ENCODE assay signal across 22 mouse cellular contexts in genomic region chr12:16848501-16848900, GRCm38 (mm10). TPM values are rescaled to one million over a fixed set of nuclear protein-coding genes. Genes with fewer than 3 reads are reported as not detected.
DNase-seq lines count a peak whose midpoint lies in the region; TF ChIP-seq lines count a peak whose summit lies in the region.
"Had no signal": no experiment of that assay in that cellular context is flagged by ENCODE, and none has a peak within 500 bp of the region (broad histone marks: within the 10 kb centered on the region; RNA-seq: fewer than 3 reads in every experiment).

No protein-coding gene starts in this region.

- intact Hi-C loops in gastrocnemius, adult 2 months (cut with DNase I) = no loop called here
- intact Hi-C loops in gastrocnemius, postnatal 14 days (cut with DNase I; ENCODE audit: low total_unique reads) = no loop called here

- DNase-seq in gastrocnemius, adult 2 months = no peak
- no peak for DNase-seq in gastrocnemius, postnatal 14 days
- peak; percentile 93 for DNase-seq in Muller cell, postnatal 12 days (ENCODE audit: inconsistent ontology term)
- DNase-seq in B cell, adult 2 months = no peak
- no peak for DNase-seq in thymus, postnatal 25 days
- no peak for DNase-seq in embryo, embryonic 9.5 days (ENCODE audit: extremely low spot score)
- DNase-seq: adrenal gland, adult 2 months; adrenal gland, adult 8-10 months; adrenal gland, postnatal 10 days; adrenal gland, postnatal 14 days; adrenal gland, postnatal 25 days; adrenal gland, postnatal 36 days; cerebellum, adult 11 months; cerebellum, adult 11-12 months; cerebellum, adult 18-20 months; cerebellum, adult 2 months had no signal

- no peak overlapping the region for H3K4me2 ChIP-seq in myocyte (ENCODE audit: low read depth)

- no peak for TF ChIP-seq CTCF in gastrocnemius, adult 2 months (IDR thresholded peaks at IDR 0.05)
- no peak for TF ChIP-seq CTCF in embryonic fibroblast, embryonic 13.5 days (IDR thresholded peaks at IDR 0.05; ENCODE audit: borderline replicate concordance, insufficient read depth, low read length)

- H3ac ChIP-seq in myocyte (ENCODE audit: control insufficient read depth, insufficient read length) = no peak overlapping the region

- peaks cover 30% of the 10 kb centered on the region for H3K4me1 ChIP-seq in embryonic fibroblast, embryonic 13.5 days (ENCODE audit: control insufficient read depth, insufficient read depth, low read length)

- no peak overlapping the region for H3K4me3 ChIP-seq in gastrocnemius, adult 2 months
- H3K4me3 ChIP-seq in embryonic fibroblast, embryonic 13.5 days (ENCODE audit: insufficient read depth, low read length) = no peak overlapping the region
- H3K4me3 ChIP-seq in myocyte = no peak overlapping the region

- no peak for TF ChIP-seq POLR2A in embryonic fibroblast, embryonic 13.5 days (IDR thresholded peaks at IDR 0.05; ENCODE audit: low read depth, low read length)
- no peak for TF ChIP-seq POLR2A in myocyte (IDR thresholded peaks at IDR 0.05; ENCODE audit: insufficient read length, low read depth)

- H3K27me3 ChIP-seq in myocyte (ENCODE audit: control insufficient read depth, insufficient read depth, insufficient read length) = no peaks in the 10 kb centered on the region
- H3K27me3 ChIP-seq: CH12.LX, Patski had no signal

- no peaks in the 10 kb centered on the region for H3K36me3 ChIP-seq in myocyte (ENCODE audit: control insufficient read depth, insufficient read depth)
- H3K36me3 ChIP-seq: G1E had no signal

- H3K27ac ChIP-seq in gastrocnemius, adult 2 months = 0 out of 2 replicates have a peak overlapping the region, but pooled peaks have one; percentile 1
- peak overlapping the region; percentile 91 for H3K27ac ChIP-seq in embryonic fibroblast, embryonic 13.5 days (ENCODE audit: insufficient read depth, low read length)

- no peaks in the 10 kb centered on the region for H3K79me2 ChIP-seq in myocyte (ENCODE audit: control insufficient read depth, insufficient read depth)

TF ChIP-seq in myocyte, 11 proteins besides CTCF, POLR2A, EP300 and RAD21:
- TF ChIP-seq CEBPB (IDR thresholded peaks at IDR 0.05; ENCODE audit: insufficient read depth, poor library complexity, severe bottlenecking) = no peak
- peak; percentile 37 for TF ChIP-seq SRF (IDR thresholded peaks at IDR 0.05; ENCODE audit: control insufficient read depth, insufficient read length, low read depth)

RNA-seq across cellular contexts. Expression of gene E2f6, which starts 37.7 kb away (rescaled TPM):
- 100 to 1,000 TPM; 139 to 159 TPM for total RNA-seq in gastrocnemius, adult 2 months (2021)
- total RNA-seq in gastrocnemius, postnatal 14 days (2021) = 10 to 100 TPM; 55.0 to 62.3 TPM
- 46.5 and 56.5 TPM in 2 replicates for polyA plus RNA-seq in embryonic fibroblast, embryonic 13.5 days (2011; ENCODE audit: insufficient read length, low read depth, missing spikeins)
- 16.2 TPM for polyA plus RNA-seq in myocyte (2012; fragmentation: generic; extraction: Trizol)

RNA-seq across cellular contexts. Expression of gene Rock2, which starts 46.2 kb away (rescaled TPM):
- 100 to 1,000 TPM in 1 of 2 experiments, 10 to 100 TPM in 1; 86.0 to 103 TPM for total RNA-seq in gastrocnemius, adult 2 months (2021)
- 10 to 100 TPM; 71.6 to 76.3 TPM for total RNA-seq in gastrocnemius, postnatal 14 days (2021)
- 168 and 255 TPM in 2 replicates for polyA plus RNA-seq in embryonic fibroblast, embryonic 13.5 days (2011; ENCODE audit: insufficient read length, low read depth, missing spikeins)
- 14.4 TPM for polyA plus RNA-seq in myocyte (2012; fragmentation: generic; extraction: Trizol)

RNA-seq across cellular contexts. Expression of gene Greb1, which starts 47.8 kb away (rescaled TPM):
- 1 to 10 TPM in 1 of 2 experiments, under 1 TPM in 1; 0.38 to 2.3 TPM for total RNA-seq in gastrocnemius, adult 2 months (2021)
- 1 to 10 TPM in 1 of 2 experiments, under 1 TPM in 1; 0.70 to 1.1 TPM for total RNA-seq in gastrocnemius, postnatal 14 days (2021)
- 0.62 and 0.84 TPM in 2 replicates for polyA plus RNA-seq in embryonic fibroblast, embryonic 13.5 days (2011; ENCODE audit: insufficient read length, low read depth, missing spikeins)
- 0.44 TPM for polyA plus RNA-seq in myocyte (2012; fragmentation: generic; extraction: Trizol)
- total RNA-seq: CH12.LX, MEL had no signal
- polyA plus RNA-seq: G1E had no signal
